Mouse (Mus musculus): ENCODE data around the gene Ston1. TPM values are rescaled to one million over a fixed set of nuclear protein-coding genes. Genes with fewer than 3 reads are reported as not detected.

The Ston1 gene
- total and polyA plus RNA-seq, 2 experiments from 2014 or later, result 1.6 to 2.5 TPM

DNA sequence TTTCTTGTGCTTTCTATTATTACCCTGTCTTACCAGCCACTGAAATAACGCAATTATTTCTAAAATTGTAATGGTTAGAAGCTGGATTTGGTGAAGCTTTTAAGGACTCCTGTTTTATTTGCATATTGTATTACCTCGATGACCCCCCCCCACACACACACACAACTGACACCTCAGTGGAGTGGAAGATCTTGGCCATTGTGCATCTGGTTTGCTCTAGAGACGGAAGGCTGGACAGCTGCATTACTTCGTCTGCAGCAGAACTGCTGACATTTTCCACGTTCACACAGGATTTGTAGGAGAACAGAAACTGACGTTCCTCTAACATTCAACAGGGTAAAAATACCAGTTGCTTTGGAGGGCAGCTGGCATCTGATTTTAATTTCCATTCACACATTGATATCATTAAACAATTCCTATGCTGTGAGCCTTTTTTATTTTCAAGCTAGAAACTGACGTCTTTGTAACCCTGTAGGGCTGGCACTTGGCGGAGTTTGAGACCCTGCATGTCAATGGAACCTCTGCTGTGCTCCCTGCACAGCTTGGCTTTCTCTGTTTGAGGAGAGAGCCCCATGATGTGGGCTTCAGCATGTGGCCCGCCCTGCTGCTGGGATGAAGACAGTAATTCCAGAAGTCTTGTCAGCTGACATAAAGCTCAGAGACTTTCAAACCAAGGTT is 99.3 kb downstream of the Ston1 start:
- 0 out of 2 replicates have a peak, but pooled peaks have one; percentile 49 for ATAC-seq
- Histone ChIP-seq H3K4me3 (ENCODE audit: low read length) (no peak overlapping the region), H3K27ac (0 out of 2 replicates have a peak overlapping the region, but pooled peaks have one; percentile 3), H3K27me3 (ENCODE audit: insufficient read depth, low read length) (no peaks in the 10 kb centered on the region), H3K4me1 (ENCODE audit: insufficient read depth, low read length) (no peaks in the 10 kb centered on the region), H3K9me3 (ENCODE audit: low read length) (no peaks in the 10 kb centered on the region), H3K36me3 (ENCODE audit: insufficient read depth, low read length) (no peaks in the 10 kb centered on the region), H3K9ac (replicated peaks; ENCODE audit: low read length) (no peak overlapping the region), H3K4me2 (ENCODE audit: low read depth, low read length) (no peak overlapping the region)
- TF ChIP-seq CTCF (IDR thresholded peaks at IDR 0.05; ENCODE audit: low read depth), result no peak
- 33% methylated on average over 9 of the region's 9 CpGs for WGBS
- peak; percentile 21 for DNase-seq (ENCODE audit: low spot score)

DNA sequence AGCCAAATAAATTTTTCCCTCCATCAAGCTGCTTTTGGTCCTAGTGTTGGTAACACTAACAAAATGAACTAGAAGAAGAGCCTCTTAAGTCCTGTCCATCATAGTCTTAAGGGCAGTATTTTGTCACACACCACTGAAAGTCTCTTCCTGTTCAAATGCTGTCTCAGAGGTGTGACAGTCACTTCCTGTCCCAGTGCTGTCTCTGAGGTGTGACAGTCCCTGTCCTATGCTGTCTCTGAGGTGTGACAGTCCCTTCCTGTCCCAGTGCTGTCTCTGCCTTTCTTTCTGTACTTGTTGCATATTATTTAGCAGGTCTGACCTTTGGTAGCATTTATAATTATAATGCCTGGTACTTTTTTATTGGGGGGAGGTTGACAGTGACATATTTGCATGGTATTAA is 103.4 kb downstream of the Ston1 start:
- no peak for DNase-seq (ENCODE audit: low spot score)
- no peak overlapping the region for H3K4me2 ChIP-seq (ENCODE audit: low read depth, low read length)
- TF ChIP-seq CTCF (IDR thresholded peaks at IDR 0.05; ENCODE audit: low read depth), result no peak
- no peaks in the 10 kb centered on the region for H3K36me3 ChIP-seq (ENCODE audit: insufficient read depth, low read length)
- H3K9me3 ChIP-seq (ENCODE audit: low read length), result no peaks in the 10 kb centered on the region
- H3K27ac ChIP-seq, result no peak overlapping the region
- H3K4me3 ChIP-seq (ENCODE audit: low read length), result no peak overlapping the region
- H3K9ac ChIP-seq (replicated peaks; ENCODE audit: low read length), result no peak overlapping the region
- H3K4me1 ChIP-seq (ENCODE audit: insufficient read depth, low read length), result no peaks in the 10 kb centered on the region
- no peaks in the 10 kb centered on the region for H3K27me3 ChIP-seq (ENCODE audit: insufficient read depth, low read length)
- ATAC-seq, result no peak

GRCm38 (mm10) chr17:88702345-88702744 is 104.9 kb downstream of the Ston1 start:
- Histone ChIP-seq H3K27ac (no peak overlapping the region), H3K4me1 (ENCODE audit: insufficient read depth, low read length) (no peaks in the 10 kb centered on the region), H3K4me3 (ENCODE audit: low read length) (no peak overlapping the region), H3K36me3 (ENCODE audit: insufficient read depth, low read length) (no peaks in the 10 kb centered on the region), H3K4me2 (ENCODE audit: low read depth, low read length) (no peak overlapping the region), H3K27me3 (ENCODE audit: insufficient read depth, low read length) (no peaks in the 10 kb centered on the region), H3K9me3 (ENCODE audit: low read length) (no peaks in the 10 kb centered on the region), H3K9ac (replicated peaks; ENCODE audit: low read length) (no peak overlapping the region)
- DNase-seq (ENCODE audit: low spot score) (peak; percentile 42), ATAC-seq (no peak)
- 20% methylated on average over 6 of the region's 6 CpGs for WGBS
- TF ChIP-seq CTCF (IDR thresholded peaks at IDR 0.05; ENCODE audit: low read depth), result no peak

DNA sequence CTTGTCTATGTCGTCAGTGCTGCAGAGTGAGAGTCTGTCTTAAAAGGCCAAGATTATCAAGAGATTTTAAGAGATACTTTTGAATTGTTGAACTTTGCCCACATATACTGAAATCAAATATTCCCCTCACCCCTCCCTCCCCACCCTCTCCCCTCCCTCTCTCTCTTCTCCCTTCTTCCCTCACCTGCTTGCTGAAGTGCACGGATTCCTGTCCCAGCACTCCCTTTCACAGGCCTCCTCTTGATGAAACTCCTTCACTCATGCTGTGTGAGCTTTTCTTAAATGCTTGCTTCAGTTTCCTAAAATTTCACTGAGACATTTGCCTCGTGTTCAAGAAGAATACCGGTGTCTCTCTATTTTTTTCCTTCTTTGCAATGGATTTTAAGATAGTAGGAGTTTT is 105.6 kb downstream of the Ston1 start:
- Histone ChIP-seq H3K36me3 (ENCODE audit: insufficient read depth, low read length) (no peaks in the 10 kb centered on the region), H3K4me1 (ENCODE audit: insufficient read depth, low read length) (no peaks in the 10 kb centered on the region), H3K9me3 (ENCODE audit: low read length) (no peaks in the 10 kb centered on the region), H3K4me3 (ENCODE audit: low read length) (no peak overlapping the region), H3K9ac (replicated peaks; ENCODE audit: low read length) (no peak overlapping the region), H3K4me2 (ENCODE audit: low read depth, low read length) (no peak overlapping the region), H3K27ac (no peak overlapping the region), H3K27me3 (ENCODE audit: insufficient read depth, low read length) (no peaks in the 10 kb centered on the region)
- no peak for TF ChIP-seq CTCF (IDR thresholded peaks at IDR 0.05; ENCODE audit: low read depth)
- WGBS, result 39% methylated on average over 4 of the region's 4 CpGs
- ATAC-seq (no peak), DNase-seq (ENCODE audit: low spot score) (no peak)

GRCm38 (mm10) chr17:88706231-88706649 is 108.8 kb downstream of the Ston1 start:
- DNase-seq (ENCODE audit: low spot score) (no peak), ATAC-seq (peak; percentile 38; the same call in 1 of the 2 replicates)
- Histone ChIP-seq H3K4me1 (ENCODE audit: insufficient read depth, low read length) (no peaks in the 10 kb centered on the region), H3K27ac (no peak overlapping the region), H3K9ac (replicated peaks; ENCODE audit: low read length) (no peak overlapping the region), H3K36me3 (ENCODE audit: insufficient read depth, low read length) (no peaks in the 10 kb centered on the region), H3K4me3 (ENCODE audit: low read length) (no peak overlapping the region), H3K27me3 (ENCODE audit: insufficient read depth, low read length) (no peaks in the 10 kb centered on the region), H3K4me2 (ENCODE audit: low read depth, low read length) (no peak overlapping the region), H3K9me3 (ENCODE audit: low read length) (no peaks in the 10 kb centered on the region)
- no peak for TF ChIP-seq CTCF (IDR thresholded peaks at IDR 0.05; ENCODE audit: low read depth)
- WGBS, result 15% methylated on average over 8 of the region's 8 CpGs

Other genes starting within 250 kb of the Ston1 start
- 12.5 and 17.1 TPM in 2 replicates for gene Foxn2, start 157.0 kb upstream of the Ston1 start, total RNA-seq (2014; rRNA removed)
- gene Foxn2, start 157.0 kb upstream of the Ston1 start, polyA plus RNA-seq (2015; fragmentation: Nextera tagmentation; extraction: Ambion mirVana), result 8.0 and 9.1 TPM in 2 replicates
- 43.7 and 54.5 TPM in 2 replicates for gene Ppp1r21, start 67.6 kb upstream of the Ston1 start, total RNA-seq (2014; rRNA removed)
- gene Ppp1r21, start 67.6 kb upstream of the Ston1 start, polyA plus RNA-seq (2015; fragmentation: Nextera tagmentation; extraction: Ambion mirVana), result 29.2 and 32.2 TPM in 2 replicates
- gene Gtf2a1l, start 71.0 kb downstream of the Ston1 start, total RNA-seq (2014; rRNA removed), result not detected in 2 replicates
- 0.38 and 0.53 TPM in 2 replicates for gene Gtf2a1l, start 71.0 kb downstream of the Ston1 start, polyA plus RNA-seq (2015; fragmentation: Nextera tagmentation; extraction: Ambion mirVana)
- gene Lhcgr, start 194.3 kb downstream of the Ston1 start, total RNA-seq (2014; rRNA removed), result 0.40 and 0.89 TPM in 2 replicates
- gene Lhcgr, start 194.3 kb downstream of the Ston1 start, polyA plus RNA-seq (2015; fragmentation: Nextera tagmentation; extraction: Ambion mirVana), result 1.5 and 1.8 TPM in 2 replicates